Mouse (Mus musculus): ENCODE results near the gene Tbcd.

The Tbcd gene

DNA sequence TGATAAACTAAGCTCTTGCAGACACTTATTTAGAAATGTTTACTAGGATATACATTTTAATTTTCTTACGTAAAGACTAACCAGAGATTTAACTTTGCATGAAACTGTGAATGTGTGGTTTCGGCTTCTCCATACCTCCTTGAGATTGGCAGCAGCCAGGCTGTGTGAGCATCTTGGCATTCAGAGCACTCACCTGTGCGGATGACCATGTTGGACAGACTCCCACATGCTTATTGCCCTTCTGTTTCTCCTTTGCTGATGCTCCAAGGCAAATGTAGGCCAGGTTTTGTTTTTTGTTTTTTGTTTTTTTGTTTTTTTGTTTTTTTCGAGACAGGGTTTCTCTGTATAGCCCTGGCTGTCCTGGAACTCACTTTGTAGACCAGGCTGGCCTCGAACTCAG, 111.6 kb downstream of the Tbcd start:
- no peak for DNase-seq (ENCODE audit: low read depth, low spot score)

DNA sequence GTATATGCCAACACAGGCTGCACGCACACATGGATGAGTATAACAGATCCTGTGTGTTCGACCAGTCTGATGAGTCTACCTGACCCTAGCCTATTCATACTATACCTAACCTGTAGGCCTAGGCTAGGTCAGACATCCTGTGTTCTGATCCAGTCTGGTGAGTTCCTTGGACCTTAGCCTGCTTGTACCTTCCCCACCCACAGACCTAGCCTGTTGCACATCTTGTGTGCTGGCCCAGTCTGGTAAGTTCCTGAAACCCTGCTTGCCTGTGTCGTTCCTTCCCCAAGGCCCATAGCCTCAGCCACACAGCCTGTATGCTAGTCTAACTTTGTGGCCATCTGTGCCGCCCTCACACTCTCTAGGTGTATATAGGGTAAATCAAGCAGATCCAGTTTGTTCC, 112.5 kb downstream of the Tbcd start:
- no peak for DNase-seq (ENCODE audit: low read depth, low spot score)

DNA sequence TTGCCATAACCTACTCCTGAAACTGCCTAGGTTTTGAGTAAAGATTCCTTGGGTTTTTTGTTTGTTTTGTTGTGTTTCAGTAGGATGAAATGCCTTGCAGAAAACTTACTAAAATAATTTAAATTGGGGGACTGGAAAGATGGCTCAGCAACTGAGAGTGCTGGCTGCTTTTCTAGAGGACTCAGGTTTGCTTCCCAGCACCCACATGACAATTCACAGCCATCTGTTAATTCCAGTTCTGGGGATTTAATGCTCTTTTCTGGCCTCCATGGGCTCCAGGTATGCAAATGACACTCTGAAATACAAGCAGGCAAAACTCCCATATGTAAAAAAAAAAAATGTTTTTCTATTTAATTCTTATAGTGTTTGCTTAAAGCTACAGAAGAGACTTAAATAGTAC, 130.1 kb downstream of the Tbcd start:
- DNase-seq (ENCODE audit: low read depth, low spot score): no peak

DNA sequence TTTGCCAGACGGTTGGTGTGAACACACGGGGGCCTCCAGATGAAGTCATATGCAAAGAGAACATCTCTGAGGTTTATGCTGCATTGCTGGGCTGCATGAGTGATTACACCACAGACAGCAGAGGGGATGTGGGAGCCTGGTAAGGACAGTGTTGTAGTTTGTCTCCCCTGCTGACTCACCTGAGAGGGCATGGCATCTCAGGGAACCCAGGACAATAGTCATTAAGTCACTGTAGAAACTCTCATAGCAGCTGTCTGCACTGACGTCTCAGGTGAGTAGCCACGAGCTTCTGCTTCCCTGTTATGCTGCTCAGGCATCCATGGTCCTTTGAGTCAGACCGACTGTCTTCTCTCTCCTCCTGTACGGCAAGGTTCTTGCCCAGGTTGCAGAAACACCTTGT, 145.5 kb downstream of the Tbcd start:
- no peak for DNase-seq (ENCODE audit: low read depth, low spot score)

DNA sequence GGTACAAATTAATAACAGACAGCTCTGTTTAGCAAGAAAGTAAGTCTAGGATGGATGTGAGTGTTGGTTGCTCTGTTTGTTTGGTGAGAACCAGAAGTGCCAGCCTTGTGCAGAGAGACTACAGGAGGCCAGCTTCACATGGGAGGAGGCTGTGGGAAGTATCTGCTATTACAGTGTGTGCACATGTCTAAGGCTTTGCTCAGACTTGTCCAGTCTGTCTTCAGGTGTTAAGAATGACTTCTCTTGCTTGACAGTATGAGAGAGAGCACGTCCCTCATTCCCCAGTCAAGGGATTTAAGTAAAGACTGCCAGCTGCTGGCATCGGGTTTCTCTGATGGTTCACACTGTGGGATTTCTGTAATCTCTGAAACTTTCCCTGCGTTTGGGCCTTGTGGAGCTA, 149.7 kb downstream of the Tbcd start:
- DNase-seq (ENCODE audit: low read depth, low spot score): no peak

DNA sequence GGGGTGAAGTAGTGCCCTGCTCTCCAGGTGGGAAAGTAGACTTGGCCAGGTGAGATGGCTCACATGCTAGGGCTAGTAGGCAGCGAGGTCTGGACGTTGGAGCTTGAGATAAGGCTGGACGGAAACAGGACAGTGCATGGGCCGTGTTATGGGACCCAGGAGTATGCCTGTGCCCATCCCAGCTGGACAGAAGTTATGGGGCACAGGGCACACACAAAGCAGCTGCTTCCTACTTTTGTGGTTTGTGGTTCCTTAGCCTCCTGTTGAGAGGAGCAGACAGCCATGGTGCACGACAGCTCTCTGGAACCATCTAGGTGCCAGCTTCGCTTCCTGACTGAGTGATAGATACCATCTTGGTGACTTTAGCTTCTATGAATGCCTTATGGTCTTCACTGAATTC, 153.9 kb downstream of the Tbcd start:
- DNase-seq (ENCODE audit: low read depth, low spot score): no peak

DNA sequence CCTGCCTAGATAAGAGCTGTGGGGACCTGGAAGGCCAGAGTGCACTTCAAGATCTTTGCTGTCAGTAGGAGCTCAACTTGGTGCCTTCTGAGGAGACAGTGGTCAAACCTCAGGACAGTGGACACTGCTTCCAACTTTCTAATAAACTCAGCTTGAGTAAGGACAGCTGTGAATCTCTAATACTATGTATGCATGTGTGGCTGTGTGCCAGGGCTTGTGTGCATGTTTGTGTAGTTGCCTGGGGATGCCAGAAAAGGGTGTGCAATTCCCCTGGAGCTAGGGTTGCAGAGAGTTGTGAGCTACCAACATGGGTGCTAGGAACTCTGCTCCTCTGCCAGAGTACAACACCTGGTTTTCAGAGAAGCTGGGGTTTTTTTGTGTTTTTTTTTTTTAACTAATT, 159.2 kb downstream of the Tbcd start:
- DNase-seq (ENCODE audit: low read depth, low spot score): no peak

DNA sequence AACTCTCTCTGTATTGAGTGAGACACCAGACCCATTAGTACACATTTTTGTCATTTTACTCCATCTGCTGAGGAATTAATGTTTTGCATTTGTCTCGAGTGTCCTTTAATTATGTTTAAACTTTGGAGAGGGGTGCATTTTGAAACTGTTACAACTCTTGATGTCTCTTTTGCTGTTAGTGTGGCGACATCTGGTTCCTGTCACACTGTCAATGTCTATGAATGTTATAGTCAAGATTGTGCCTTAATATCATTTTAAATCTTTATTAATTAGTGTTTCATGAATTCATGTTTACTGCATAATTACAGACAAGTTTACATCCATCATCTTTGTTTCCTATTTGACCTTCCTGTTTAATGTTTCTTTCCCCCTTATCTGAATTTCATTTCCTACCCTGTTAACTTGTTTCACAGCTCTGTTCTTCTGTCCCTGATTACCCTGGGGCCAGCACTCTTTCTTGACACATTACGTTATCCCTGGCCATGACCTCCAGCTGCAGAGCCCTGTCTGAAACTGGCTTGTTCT, 164.3 kb downstream of the Tbcd start:
- no peak for DNase-seq (ENCODE audit: low read depth, low spot score)

DNA sequence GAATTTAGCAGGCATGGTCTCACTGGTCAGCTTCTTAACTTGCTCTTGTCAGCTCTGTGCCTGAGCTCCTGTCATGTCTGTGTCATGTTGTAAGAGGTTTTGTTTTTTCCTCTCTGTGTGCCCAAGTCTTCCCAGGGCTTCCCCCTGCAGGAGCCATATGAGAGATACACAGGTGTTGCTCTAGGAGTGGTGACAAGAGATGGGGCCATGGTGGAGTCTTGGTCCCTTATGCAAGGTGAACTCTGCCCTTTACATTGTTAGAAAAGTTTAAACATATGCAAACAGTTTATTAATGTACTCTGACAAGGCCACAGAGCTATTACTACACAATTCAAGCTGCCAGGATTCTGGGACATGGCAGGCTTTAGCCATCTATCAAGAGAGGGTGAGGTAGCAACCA, 164.8 kb downstream of the Tbcd start:
- no peak for DNase-seq (ENCODE audit: low read depth, low spot score)

DNA sequence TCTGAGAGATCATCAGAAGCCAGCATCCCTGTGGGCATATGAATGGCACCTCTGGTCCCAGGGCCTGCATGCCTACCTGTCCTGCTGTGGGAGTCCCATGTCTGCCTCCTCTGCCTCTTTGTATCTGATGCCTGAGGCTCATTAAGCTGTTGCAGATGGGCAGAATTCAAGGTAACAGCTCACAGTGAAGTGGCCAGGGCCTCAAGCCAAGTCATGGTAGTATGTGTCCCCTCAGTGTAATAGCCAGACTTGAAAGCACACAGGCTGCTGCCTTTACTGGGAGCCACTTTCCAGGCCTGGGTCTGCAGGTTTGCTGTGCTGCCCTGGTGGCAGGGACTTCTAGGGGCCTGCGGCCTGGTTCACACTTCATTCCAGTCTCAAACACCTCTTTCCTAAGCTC, 165.6 kb downstream of the Tbcd start:
- no peak for DNase-seq (ENCODE audit: low read depth, low spot score)

DNA sequence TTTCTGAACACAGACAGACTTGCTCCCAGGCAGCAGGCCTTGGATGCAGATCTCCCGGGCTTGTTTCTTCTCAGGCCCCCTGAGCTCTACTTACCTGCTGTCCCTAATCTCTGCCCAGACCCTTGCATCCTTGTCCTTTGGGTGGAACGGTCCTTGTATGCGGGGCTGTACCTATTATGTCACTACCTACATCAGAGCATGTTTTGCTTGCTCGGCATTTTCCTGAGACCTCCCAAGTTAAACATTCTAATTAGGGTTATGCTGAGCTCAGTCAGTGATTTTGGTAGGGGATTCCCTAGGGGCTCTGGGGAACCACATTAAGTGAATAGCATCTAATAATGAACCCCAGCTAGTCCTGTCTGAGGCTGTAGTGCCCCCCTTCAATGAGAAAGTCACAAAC, 173.3 kb downstream of the Tbcd start:
- no peak for DNase-seq (ENCODE audit: low read depth, low spot score)

DNA sequence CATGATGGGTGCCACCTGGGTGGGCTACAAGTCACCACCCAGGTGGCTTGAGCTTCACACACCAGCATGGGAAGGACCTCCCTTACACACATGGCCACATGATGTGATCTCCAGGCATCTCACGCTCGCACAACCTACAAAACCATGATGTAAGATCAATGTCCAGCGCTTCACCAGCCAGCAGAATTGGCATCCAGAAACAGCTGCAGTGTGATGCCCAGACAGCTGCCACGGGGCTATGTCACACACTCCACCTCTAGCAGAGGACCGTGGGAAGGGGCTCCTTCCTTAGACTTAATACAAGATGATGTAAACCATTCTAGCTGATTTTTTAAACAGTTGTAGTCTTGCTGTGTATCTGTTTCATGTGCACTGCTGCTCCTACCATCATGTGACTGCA, 175.8 kb downstream of the Tbcd start:
- no peak for DNase-seq (ENCODE audit: low read depth, low spot score)

DNA sequence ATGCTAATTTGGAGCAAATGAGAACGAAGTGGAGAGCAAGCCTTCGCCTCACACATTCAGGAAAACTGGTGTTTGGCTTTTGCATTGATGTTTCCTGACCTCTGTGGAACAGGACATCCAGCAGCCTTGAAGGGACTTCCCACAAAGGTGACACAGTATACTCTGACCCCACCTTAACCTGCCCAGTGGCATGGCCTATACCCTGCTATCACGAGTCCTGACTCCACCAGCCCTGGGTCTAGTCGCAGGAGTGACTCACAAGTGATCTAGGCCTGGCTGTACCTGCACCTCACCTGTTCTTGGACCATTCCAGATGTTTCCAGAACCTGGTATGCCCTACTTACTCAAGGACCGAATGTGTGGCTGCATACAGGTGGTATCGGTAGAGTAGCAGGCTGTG, 177.8 kb downstream of the Tbcd start:
- no peak for DNase-seq (ENCODE audit: low read depth, low spot score)

DNA sequence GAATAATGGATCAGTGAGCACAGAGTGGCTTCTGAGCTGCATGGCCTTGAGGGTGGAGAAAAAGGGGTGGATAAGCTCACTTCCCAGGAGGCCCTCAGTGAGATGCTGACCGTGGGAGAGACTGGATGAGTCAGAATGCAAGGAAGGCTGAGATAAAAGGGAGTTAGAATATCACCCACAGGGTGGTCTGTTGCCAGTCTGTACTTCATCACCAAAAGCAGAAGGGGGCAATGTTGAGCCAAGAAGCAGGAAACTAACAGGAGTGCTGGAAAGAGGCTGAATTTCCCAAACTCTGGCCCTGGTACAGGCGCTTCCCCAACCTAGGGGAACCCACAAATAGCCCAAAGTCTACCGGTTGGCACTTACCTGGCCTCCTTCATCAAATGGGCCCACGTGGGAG, 178.7 kb downstream of the Tbcd start:
- peak; percentile 45 for DNase-seq (ENCODE audit: low read depth, low spot score)

DNA sequence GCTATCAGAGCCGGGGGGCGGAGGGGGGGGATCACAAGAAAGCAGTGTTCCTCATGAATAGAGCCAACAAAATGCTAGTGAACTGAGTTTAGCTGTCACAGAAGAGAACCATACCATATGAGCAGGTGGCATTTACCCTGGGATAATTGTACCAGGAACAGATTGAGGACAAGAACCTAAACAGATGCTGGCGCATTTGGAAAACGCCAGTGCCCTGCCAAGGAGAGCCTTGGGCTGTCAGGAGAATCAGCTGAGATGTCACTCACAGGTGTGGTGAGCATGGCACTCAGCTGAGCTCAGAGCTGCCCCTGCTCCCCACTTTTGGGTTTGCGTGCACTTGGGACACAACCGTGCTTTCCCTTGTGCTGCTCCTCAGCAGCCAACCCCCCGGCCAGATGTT, 179.7 kb downstream of the Tbcd start:
- no peak for DNase-seq (ENCODE audit: low read depth, low spot score)

DNA sequence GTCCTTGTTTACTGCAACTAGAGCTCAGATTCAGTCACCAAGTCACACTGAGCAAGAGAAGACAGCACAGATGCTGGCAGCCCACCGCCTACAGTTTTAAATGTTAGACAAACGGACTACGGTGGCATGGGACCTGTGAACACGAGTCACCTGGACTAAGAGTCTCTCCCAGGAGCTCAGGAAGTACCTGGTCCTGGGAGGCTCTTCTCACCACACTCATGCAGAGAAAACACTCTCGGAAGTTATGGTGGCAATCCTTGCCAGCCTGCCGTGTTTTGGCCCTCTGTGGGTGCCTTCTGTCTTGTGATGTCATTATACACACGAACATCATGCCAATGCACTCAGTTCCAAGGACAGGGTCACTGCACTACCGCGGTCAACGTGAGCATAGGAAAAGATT, 184.9 kb downstream of the Tbcd start:
- DNase-seq (ENCODE audit: low read depth, low spot score): no peak

DNA sequence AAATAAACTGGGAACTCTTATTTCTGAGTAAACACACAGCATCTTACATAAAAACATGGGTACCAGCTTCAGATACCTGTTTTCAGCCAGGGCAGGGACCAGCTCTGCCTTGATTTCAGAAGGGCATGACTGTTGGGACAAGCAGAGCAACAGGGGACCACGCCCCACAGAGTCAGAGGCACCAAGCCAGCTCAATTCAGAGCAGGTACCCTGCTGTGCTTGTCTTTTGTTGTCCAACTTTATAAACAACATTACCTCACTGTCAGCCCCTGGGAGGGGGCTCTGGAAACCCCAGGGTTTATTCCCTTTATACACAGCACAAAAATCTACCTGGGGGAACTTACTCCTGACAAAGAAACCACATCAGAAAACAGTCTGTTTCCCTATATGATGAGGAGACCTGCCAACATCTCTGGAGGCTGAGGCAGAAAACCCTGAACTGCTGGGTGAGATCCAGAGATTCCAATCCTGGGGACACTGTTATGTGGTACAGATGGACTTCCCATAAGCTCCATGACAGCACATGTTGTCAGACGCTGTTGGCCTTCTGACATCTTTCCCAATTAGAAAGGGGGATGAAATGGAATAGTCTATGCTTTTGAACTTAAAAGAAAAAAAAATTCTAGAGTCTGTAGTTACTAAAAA, 189.9 kb downstream of the Tbcd start:
- peak; percentile 81 for DNase-seq (ENCODE audit: low read depth, low spot score)

DNA sequence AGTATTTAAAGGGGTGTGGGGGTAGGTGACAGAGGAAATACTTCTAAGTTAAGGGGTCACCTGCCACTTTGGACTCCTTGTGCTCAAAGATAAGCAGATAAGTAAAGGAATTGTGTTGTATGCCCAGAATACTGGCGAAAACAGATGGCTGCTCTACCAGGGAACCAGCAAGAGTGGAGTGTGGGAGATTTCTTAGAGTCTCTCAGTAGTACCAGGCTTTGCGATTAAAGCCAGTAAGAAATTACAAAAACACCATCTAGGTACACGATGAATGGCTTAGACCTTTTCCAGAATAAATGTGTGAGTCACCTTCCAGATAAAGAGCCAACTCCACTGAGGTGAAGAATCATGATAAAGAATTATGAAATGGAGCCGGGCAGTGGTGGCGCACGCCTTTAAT, 193.6 kb downstream of the Tbcd start:
- no peak for DNase-seq (ENCODE audit: low read depth, low spot score)

DNA sequence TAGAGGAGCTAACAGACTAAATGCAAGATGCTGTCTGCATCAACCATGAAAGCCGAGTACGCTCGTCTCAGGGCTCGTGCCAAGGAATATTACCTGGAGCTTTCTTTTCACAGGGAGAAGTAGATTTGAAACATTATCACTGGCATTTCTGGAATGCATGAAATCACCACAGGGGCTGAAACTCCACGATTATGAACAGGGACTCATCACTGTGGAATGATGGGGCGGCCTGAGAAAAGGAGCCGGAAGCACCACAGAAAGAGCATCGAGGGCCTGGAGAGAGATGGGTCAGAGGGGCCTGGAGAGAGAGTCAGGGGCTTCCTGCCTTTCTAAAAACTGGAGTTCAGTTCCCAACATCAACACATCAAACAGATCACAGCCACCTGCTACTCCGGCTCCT, 195.6 kb downstream of the Tbcd start:
- DNase-seq (ENCODE audit: low read depth, low spot score): no peak

DNA sequence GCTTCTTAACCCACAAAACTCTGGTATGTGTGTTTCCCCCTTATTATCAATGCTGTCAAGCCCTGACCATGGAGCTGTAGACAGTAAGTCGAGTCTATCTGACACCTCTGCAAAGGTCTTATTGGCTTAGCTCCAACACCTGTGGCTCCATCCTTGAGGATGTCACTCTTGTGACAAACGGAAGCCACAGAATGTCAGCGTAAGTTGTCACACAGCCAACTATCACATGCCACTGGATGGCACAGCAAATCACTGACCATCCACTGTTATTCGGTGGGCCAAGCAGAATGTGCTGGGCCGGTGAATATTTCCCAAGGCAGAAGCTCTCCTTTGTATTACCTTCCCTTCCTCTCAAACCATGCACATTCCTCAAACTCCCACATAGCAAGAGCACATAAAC, 196.4 kb downstream of the Tbcd start:
- no peak for DNase-seq (ENCODE audit: low read depth, low spot score)

DNA sequence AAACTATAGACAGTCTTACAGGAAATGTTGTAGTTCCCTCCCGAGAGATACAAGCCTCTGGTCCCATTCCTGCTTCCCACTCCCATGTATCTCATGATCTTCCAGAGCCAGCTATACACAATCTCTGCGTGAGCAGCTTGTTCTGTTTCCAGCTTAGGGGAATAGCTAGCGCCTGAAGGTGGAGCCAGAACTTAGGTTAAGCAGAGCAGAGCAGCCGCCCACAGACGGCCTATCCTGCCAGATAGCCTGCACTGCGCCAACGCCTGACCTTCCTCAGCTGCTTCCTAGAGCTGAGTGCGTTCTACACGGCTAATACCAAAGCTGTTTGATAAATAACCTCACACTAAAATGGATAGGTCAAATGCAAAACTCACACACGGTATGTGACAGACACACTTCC, 198.2 kb downstream of the Tbcd start:
- DNase-seq (ENCODE audit: low read depth, low spot score): no peak

DNA sequence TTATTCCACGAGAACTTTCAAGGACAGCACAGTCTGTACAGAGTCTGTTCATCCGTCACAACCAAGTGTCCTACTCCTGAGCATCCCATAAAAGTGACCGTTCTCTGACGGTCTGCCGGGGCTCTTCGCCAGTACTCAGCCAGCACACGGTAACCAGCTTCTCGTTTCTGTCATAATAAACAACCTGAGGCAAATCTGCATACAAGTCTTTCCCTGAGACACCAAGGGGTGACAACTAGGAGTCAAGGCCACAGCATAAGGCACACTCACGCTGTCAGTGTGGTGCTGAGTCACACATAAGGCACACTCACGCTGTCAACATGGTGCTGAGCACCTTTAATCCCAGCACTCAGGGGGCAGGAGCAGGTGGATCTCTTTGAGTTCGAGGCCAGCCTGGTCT, 198.9 kb downstream of the Tbcd start:
- DNase-seq (ENCODE audit: low read depth, low spot score): no peak

DNA sequence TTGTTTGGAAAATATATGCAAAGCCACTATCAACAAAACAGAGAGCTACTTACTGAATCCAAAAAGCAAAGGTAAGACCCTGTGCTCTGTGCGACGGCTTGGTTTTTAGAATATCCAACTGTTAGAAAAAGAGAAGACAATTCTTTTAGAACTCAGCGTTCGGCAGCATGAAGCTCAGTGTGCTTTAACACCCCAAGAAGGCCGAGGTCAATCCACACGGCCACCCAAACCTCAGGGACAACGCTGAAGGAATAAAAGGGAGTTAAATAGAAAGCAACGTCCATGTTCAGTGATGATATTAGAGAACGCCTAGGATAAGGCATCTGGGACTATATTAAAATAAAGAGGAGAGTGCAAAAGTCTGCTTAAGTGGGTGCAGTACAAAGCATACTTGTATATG, 199.8 kb downstream of the Tbcd start:
- no peak for DNase-seq (ENCODE audit: low read depth, low spot score)

DNA sequence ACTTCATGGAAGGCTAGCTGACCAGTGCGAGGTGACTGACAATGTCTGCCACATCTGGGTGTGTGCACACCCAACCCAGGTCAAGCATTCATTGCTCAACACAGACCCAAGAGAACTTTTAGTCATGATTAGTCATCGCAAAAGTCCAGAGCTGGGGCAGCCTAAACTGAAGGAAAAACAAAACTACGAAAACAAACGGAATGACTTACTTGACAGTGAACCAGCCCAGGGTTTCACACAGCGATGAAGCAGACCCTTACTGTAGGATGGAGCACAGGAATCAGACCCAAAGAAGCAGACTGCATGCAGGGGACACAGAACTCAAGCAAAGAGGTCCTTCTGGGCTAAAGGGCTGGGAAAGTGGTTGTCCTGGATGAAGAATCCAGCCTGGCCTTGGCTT, 200.2 kb downstream of the Tbcd start:
- no peak for DNase-seq (ENCODE audit: low read depth, low spot score)

Data from ZHBTc4 (cell line).